Mouse (Mus musculus) heart, adult 2 months (tissue): ENCODE results near the gene Nr2f1. TPM values are rescaled to one million over a fixed set of nuclear protein-coding genes. Genes with fewer than 3 reads are reported as not detected.

Experiments
- DNase-seq, 2 experiments: peaks; one replicate each; pipeline ENCODE4 v3.0.0; 2021
- H3K27ac ChIP-seq: fragments of 200-600 bp; 2 replicates; pipeline ENCODE4 v1.8.1; 2022
- H3K27me3 ChIP-seq: fragments of 200-500 bp; 2 replicates; pipeline ENCODE4 v1.6.1; 2012; ENCODE audit warnings: mild to moderate bottlenecking, low read length, inconsistent platforms, mixed read lengths; ENCODE audit not compliant: control insufficient read depth, insufficient read depth
- H3K36me3 ChIP-seq: fragments of 200-500 bp; 2 replicates; pipeline ENCODE4 v1.6.1; 2012; ENCODE audit warnings: low read length, inconsistent platforms; ENCODE audit not compliant: control insufficient read depth, insufficient read depth
- H3K4me1 ChIP-seq: fragments of 200-500 bp; 2 replicates; pipeline ENCODE4 v1.6.1; 2011; ENCODE audit warnings: low read length; ENCODE audit not compliant: control insufficient read depth, insufficient read depth
- H3K4me3 ChIP-seq: fragments of 200-600 bp; 2 replicates; pipeline ENCODE4 v1.8.1; 2022
- H3K79me2 ChIP-seq: fragments of 200-500 bp; replicated peaks from 2 replicates; pipeline ENCODE4 v1.6.1; 2012; ENCODE audit warnings: mild to moderate bottlenecking, inconsistent platforms, low read length, moderate library complexity, mixed read lengths; ENCODE audit not compliant: control insufficient read depth, insufficient read depth
- H3K9ac ChIP-seq: fragments of 200-500 bp; 2 replicates; pipeline ENCODE4 v1.6.1; 2012; ENCODE audit warnings: low read depth, mild to moderate bottlenecking, control low read depth, inconsistent platforms, low read length, mixed read lengths
- CTCF ChIP-seq: fragments of 200-600 bp; IDR thresholded peaks from 2 replicates; pipeline ENCODE4 v1.8.1; 2022; ENCODE audit warnings: antibody characterized with exemption, mild to moderate bottlenecking, moderate library complexity
- EP300 ChIP-seq: fragments of 200-500 bp; IDR thresholded peaks from 2 replicates; pipeline ENCODE4 v1.6.1; 2011; ENCODE audit warnings: low read depth, low read length, control low read depth; ENCODE audit not compliant: insufficient read depth
- POLR2A ChIP-seq: fragments of 200-500 bp; IDR thresholded peaks from 2 replicates; pipeline ENCODE4 v1.6.1; 2011; ENCODE audit warnings: mild to moderate bottlenecking, low read depth, low read length, control low read depth; ENCODE audit not compliant: insufficient read depth
- WGBS: fragments of 180-500 bp; shearing (Covaris S2); methylation state at CpG from one replicate; pipeline ENCODE4 v1.1.7; 2018; 5-methylcytosine and 5-hydroxymethylcytosine counted together
- intact Hi-C: fragments of 180-260 bp; cut with DNase I; formaldehyde crosslinking; loops from one replicate; pipeline ENCODE4 v1.15.1; 2025
- polyA plus RNA-seq: library from polyadenylated mRNA; depleted of rRNA; stranded (reverse); fragments of >200 nt; gene quantifications from 2 replicates; pipeline ENCODE4 v1.2.3, GENCODE M21; 2012
- total RNA-seq, 2 experiments: library from RNA; stranded (reverse); gene quantifications; 2 replicates each; pipeline ENCODE4 v1.2.3; 2021

Nr2f1 gene
- total and polyA plus RNA-seq, 3 experiments: 2.7 to 10.5 (median 2.7) TPM

DNA sequence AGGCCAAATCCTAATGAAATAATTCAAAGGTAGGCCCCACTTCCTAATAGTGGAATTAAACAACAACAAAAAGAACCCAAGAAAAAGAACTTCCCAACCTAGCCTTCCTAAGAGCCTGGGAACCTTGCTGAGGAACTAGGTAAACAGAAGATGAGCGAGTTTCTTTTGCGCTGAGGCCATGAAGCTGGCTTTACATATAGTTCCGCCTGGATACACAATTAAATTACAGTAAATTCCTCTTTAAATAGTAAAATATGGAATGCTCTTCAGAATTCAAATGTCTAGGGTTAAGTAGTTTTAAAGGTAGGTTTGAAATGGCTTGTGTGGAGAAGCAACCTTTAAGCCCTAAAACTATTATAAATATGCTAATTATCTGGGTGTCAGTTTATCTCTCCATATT is 19.3 kb downstream of the Nr2f1 start:
- Histone ChIP-seq H3K4me1 (no peaks in the 10 kb centered on the region; the same call in 1 of the 2 replicates), H3K79me2 (no peaks in the 10 kb centered on the region), H3K27ac (no peak overlapping the region), H3K27me3 (peaks cover 20% of the 10 kb centered on the region), H3K4me3 (no peak overlapping the region), H3K9ac (no peak overlapping the region), H3K36me3 (no peaks in the 10 kb centered on the region)
- no peak for TF ChIP-seq POLR2A
- TF ChIP-seq CTCF: no peak
- no peak for TF ChIP-seq EP300
- DNase-seq: no peak
- intact Hi-C loops: loop anchor here (5.0 to 10.0 kb wide), 2 partner anchors 198 to 1135 kb away; no protein-coding TSS in a partner anchor
- 80% methylated on average over 3 of the region's 3 CpGs for WGBS

DNA sequence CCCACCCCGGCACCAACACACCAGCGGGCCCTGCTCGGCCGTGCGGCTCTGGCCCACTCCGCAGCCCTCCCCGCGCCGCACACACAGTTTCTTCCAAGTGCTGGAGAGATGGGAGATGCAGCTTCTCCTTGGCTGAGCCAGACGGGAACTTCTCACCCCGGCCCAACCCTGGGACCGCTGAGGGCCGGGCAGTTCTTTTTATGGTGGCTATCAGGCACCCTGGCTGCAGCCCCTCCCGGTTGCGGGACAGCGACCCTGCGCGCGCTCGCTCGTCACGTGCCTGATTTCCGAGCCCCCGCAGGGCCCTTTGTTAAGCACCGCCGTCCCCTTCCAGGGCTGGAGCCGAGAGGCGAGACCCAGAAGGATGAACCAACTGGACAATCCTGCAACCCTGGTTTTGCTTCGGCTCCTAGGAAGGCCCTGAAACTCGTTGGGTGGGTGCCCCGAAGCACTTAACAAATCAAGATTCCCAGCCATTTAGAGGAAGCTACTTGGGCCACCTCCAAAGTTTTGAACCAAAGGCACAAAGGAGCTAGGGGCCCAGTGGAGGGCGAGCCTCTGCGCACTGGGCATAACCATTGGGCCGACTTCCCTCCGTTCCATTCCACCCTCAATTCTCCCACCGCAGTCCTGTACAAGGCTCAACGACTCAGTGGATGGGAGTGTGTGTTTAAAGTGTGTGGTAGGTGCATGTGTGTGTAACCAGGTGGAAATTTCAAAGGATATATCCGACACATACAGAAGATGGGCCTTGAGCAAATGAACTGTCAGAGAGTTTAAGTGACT is 20.1 kb downstream of the Nr2f1 start:
- Histone ChIP-seq H3K4me1 (no peaks in the 10 kb centered on the region; the same call in 1 of the 2 replicates), H3K27ac (no peak overlapping the region)
- 20% methylated on average over 38 of the region's 38 CpGs for WGBS

DNA sequence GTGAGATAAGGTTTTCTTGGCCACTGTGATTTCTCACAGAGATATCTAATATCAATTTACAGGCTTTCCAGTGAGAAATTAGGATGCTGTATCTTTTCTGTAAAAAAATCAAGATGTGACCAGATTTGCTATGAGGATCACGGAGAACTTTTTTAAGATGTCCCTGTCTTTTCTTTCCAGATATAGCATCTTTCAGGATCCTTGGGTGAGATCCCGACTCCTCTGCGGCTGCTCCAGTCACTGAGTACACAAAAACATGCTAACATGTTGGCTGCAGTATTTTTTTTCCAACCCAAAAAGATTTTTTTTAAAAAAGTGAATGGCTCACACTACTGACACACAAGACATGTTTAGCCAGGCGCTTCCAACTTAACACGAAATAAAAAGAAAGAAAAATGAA is 20.8 kb downstream of the Nr2f1 start:
- intact Hi-C loops: no loop called here

More for the DNA sequence above, 20.1 kb downstream of the Nr2f1 start:
- Histone ChIP-seq H3K4me3 (no peak overlapping the region), H3K27me3 (peaks cover 19% of the 10 kb centered on the region), H3K79me2 (no peaks in the 10 kb centered on the region), H3K36me3 (no peaks in the 10 kb centered on the region), H3K9ac (no peak overlapping the region)
- no peak for DNase-seq
- intact Hi-C loops: loop anchor here (5.0 to 10.0 kb wide), 2 partner anchors 197 to 1135 kb away; no protein-coding TSS in a partner anchor
- TF ChIP-seq EP300 (no peak), CTCF (no peak), POLR2A (no peak)

DNA sequence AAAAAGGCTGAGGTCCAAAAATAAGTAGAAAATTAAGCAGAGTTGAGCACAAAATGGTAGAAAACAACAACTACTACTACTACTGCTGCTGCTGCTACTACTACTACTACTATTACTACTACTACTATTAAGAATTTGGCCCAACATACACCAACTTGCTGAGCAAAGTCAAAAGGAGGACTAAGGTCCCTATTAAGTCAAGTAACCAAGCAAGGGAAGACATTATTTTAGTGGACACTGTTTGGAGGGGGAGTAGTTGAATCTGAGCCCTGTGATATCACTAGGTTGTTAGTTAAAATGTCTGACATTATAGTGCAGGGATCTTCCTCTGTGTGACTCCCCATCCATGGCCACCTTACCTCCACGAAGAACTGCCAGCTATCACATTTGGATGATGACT is 21.5 kb downstream of the Nr2f1 start:
- no peak overlapping the region for H3K9ac ChIP-seq
- H3K79me2 ChIP-seq: no peaks in the 10 kb centered on the region
- TF ChIP-seq POLR2A (no peak), EP300 (no peak), CTCF (no peak)
- no peak overlapping the region for H3K4me3 ChIP-seq
- no peaks in the 10 kb centered on the region; the same call in 1 of the 2 replicates for H3K4me1 ChIP-seq
- WGBS: 22% methylated on average over 1 of the region's 1 CpGs
- intact Hi-C loops: no loop called here
- H3K36me3 ChIP-seq: no peaks in the 10 kb centered on the region
- H3K27ac ChIP-seq: no peak overlapping the region
- H3K27me3 ChIP-seq: peaks cover 20% of the 10 kb centered on the region
- DNase-seq: no peak

More for the DNA sequence above, 20.8 kb downstream of the Nr2f1 start:
- no peak for DNase-seq
- no peaks in the 10 kb centered on the region for H3K79me2 ChIP-seq
- no peak overlapping the region for H3K9ac ChIP-seq
- TF ChIP-seq EP300: no peak
- no peak for TF ChIP-seq POLR2A
- TF ChIP-seq CTCF: no peak
- H3K36me3 ChIP-seq: no peaks in the 10 kb centered on the region
- H3K4me3 ChIP-seq: no peak overlapping the region
- no peaks in the 10 kb centered on the region; the same call in 1 of the 2 replicates for H3K4me1 ChIP-seq
- no peak overlapping the region for H3K27ac ChIP-seq
- H3K27me3 ChIP-seq: peaks cover 20% of the 10 kb centered on the region
- WGBS: 19% methylated on average over 5 of the region's 5 CpGs

DNA sequence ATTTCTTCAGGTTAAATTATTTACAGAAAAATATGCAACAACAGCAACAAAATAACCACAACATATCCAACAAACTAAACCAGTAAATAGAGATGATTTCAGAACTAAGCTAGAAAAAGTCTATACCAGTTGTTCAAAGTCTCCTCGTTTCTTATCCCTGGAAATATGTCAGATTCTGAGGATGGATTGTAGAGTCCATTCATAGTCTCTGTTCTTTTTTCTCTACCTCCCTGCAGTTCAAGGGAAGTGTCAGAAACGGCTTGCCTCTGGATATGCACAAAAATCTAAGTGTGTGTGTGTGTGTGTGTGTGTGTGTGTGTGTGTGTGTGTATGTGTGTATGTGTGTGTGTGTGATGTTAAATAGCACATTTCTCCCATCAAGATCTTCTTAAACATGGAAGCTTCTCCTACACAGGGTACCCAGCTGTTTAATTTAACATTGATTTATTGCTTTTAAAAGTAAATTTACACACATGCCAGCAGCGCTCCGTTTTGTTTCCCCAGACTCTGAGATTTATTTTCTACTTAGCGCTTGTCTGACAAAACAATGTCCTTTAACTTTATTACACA is 22.1 kb downstream of the Nr2f1 start:
- Histone ChIP-seq H3K4me3 (no peak overlapping the region), H3K4me1 (no peaks in the 10 kb centered on the region; the same call in 1 of the 2 replicates), H3K27me3 (peaks cover 20% of the 10 kb centered on the region), H3K27ac (no peak overlapping the region), H3K9ac (no peak overlapping the region), H3K79me2 (no peaks in the 10 kb centered on the region), H3K36me3 (no peaks in the 10 kb centered on the region)
- TF ChIP-seq EP300 (no peak), POLR2A (no peak), CTCF (no peak)
- 29% methylated on average over 5 of the region's 5 CpGs for WGBS
- no peak for DNase-seq
- intact Hi-C loops: no loop called here

DNA sequence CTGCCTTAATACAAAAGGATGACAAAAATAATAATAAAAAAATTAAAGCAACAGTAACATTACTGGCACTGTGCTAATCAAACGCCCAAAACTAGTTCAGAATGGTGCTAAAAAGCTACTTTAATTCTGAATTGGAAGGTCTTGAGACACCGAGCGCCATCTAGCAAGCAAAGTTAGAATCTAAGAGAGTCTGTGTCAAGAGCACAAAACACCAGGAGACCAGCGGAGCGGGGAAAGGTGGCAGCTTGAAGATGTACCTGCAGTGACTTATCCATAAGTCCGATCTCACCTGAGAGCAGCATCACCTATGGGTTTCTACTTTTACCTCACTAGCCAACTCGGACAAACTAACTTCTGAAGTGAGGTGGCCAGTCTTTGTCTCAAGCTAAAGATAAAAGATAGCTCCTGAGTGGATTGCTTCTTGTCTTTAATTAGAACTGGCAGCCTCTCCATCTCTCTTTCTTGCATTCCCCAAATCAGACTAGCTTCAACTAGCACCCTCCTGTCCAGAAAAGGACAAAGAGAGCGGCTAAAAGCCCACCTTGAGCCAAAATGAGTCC is 23.7 kb downstream of the Nr2f1 start:
- Histone ChIP-seq H3K27ac (no peak overlapping the region), H3K4me1 (no peaks in the 10 kb centered on the region), H3K27me3 (peaks cover 16% of the 10 kb centered on the region), H3K4me3 (no peak overlapping the region), H3K9ac (no peak overlapping the region), H3K79me2 (no peaks in the 10 kb centered on the region), H3K36me3 (no peaks in the 10 kb centered on the region)
- DNase-seq: no peak
- TF ChIP-seq POLR2A (no peak), EP300 (no peak), CTCF (peak; percentile 52)
- intact Hi-C loops: no loop called here
- WGBS: 6% methylated on average over 8 of the region's 8 CpGs
